Mouse (Mus musculus) macrophage (primary cell): ENCODE data around the gene Cdh22. TPM values are rescaled to one million over a fixed set of nuclear protein-coding genes. Genes with fewer than 3 reads are reported as not detected.

Experiments
- H3K27ac ChIP-seq: fragments of 350-480 bp; formaldehyde crosslinking; 2 replicates; pipeline ENCODE4 v1.9.0; 2021
- H3K36me3 ChIP-seq: fragments of 350-480 bp; formaldehyde crosslinking; 2 replicates; pipeline ENCODE4 v1.9.0; 2021; ENCODE audit errors: inconsistent target
- H3K4me3 ChIP-seq: fragments of 350-480 bp; formaldehyde crosslinking; 2 replicates; pipeline ENCODE4 v1.9.0; 2021; ENCODE audit errors: inconsistent target
- H3K79me2 ChIP-seq: fragments of 350-480 bp; formaldehyde crosslinking; 2 replicates; pipeline ENCODE4 v1.9.0; 2021; ENCODE audit errors: inconsistent target
- WGBS: methylation state at CpG from one replicate; pipeline ENCODE4 v1.1.7; 2026; ENCODE audit warnings: inconsistent platforms; ENCODE audit not compliant: missing documents; 5-methylcytosine and 5-hydroxymethylcytosine counted together
- polyA plus RNA-seq: library from polyadenylated mRNA; stranded (reverse); fragments of 250-400 nt; gene quantifications from 3 replicates; pipeline ENCODE4 v1.2.4, GENCODE M21; 2018; ENCODE audit warnings: inconsistent platforms

Cdh22 gene
- polyA plus RNA-seq, 1 experiment from 2014 or later: not detected

DNA sequence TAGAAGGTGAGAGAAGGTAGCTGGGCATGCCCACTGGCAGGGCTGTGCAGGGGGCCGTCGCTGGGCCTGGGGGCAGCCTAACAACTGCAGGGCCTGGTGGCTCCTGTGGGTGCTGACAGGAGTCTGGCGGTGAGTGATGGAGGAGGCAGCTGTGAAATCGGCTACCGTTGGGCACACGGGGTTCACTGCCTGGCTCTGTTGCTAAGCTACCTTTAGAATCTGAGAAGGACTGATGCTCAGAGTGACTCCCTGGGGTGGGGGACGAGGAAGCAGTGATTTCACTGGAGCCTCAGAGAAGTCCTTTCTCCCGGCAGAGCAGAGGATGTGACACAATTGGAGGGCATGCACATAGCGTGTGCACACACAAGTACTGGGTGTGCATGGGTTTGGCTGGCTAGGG, 57.7 kb downstream of the Cdh22 start:
- Histone ChIP-seq H3K27ac (no peak overlapping the region), H3K4me3 (no peak overlapping the region), H3K36me3 (no peaks in the 10 kb centered on the region), H3K79me2 (no peaks in the 10 kb centered on the region)
- 26% methylated on average over 9 of the region's 9 CpGs for WGBS

DNA sequence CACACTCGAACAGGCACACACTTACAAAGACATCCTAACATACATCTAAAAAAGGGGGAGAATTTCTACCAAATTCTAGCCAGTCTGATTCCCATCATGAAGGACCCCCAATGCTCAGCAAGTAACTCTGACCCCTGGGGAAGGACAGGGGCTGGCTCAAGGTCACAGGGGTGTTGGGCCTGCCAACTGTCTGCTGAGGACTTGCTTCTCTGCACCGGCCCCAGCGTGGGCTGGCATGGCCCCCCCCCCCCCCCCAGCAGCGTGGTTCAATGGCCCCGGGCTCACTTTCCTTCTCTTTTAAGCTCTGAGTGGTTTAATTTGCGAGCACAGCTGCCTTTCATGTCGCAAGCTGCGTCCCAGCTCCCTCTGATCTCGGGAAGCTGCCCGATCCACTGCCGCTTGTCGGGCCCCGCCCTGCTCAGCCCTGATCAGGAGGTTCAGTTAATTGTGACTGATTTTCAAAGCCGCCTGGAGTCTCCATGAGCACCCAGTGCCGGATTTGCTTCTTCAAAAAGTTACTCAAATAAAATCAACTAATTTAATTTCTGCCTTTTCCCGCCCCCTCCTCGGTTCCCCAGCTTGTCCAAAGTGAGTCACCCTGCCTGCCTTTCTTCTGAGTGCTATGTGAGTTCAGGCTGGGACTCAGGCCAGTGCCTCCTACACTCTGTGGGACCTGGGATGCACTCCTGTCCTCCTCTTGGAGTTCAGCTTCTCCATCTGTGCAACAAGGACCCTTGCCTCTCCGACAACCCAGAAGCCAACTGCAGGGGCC, 67.8 kb downstream of the Cdh22 start:
- Histone ChIP-seq H3K4me3 (no peak overlapping the region), H3K79me2 (no peaks in the 10 kb centered on the region), H3K27ac (no peak overlapping the region), H3K36me3 (no peaks in the 10 kb centered on the region)
- 13% methylated on average over 18 of the region's 18 CpGs for WGBS

DNA sequence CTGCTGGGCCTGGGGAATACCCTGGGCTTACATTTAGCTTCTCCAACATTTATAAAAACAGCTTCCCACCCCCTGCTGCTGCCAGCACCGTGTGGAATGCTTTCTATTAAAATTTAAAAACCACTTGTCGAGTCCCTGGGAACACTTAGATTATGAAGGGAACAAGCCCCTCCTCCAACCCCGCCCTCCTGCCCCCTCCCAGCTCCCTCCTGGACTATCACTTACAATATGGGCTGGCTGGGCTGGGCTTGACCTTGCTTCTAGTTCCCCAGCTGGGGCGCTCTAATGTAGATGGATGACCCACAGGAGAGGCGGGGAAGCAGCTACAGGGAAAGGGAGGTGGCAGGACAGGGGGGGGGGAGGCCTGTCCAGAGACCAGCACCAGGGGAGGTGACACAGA, 72.4 kb downstream of the Cdh22 start:
- 15% methylated on average over 5 of the region's 5 CpGs for WGBS
- Histone ChIP-seq H3K79me2 (no peaks in the 10 kb centered on the region), H3K4me3 (no peak overlapping the region), H3K36me3 (no peaks in the 10 kb centered on the region), H3K27ac (no peak overlapping the region)

DNA sequence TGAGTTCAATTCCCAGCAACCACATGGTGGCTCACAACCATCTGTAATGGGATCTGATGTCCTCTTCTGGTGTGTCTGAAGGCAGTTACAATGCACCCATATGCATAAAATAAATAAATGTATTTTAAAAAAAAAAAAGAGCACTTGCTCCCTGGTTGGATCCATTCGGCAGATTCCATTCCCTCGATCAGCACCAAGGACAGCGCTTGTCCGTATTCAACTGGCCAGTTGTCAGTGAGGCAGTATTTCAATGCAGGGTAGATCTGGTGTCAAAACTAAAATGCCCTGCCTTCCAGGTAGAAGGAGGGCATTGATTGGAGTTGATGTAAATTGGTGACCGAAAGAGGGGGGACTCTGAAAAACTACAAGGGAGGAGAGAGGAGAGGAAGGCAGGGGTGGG, 74.2 kb downstream of the Cdh22 start:
- H3K4me3 ChIP-seq: no peak overlapping the region
- H3K27ac ChIP-seq: no peak overlapping the region
- no peaks in the 10 kb centered on the region for H3K79me2 ChIP-seq
- 39% methylated on average over 5 of the region's 5 CpGs for WGBS
- H3K36me3 ChIP-seq: no peaks in the 10 kb centered on the region

- Histone ChIP-seq H3K36me3 (no peaks in the 10 kb centered on the region), H3K27ac (no peak overlapping the region), H3K4me3 (no peak overlapping the region), H3K79me2 (no peaks in the 10 kb centered on the region)
- 19% methylated on average over 14 of the region's 15 CpGs for WGBS
Observed at GRCm38 (mm10) chr2:165159055-165159688, 75.5 kb downstream of the Cdh22 start.

- 67% methylated on average over 4 of the region's 4 CpGs for WGBS
- Histone ChIP-seq H3K79me2 (no peaks in the 10 kb centered on the region), H3K36me3 (no peaks in the 10 kb centered on the region), H3K27ac (no peak overlapping the region), H3K4me3 (no peak overlapping the region)
Observed at GRCm38 (mm10) chr2:165158317-165158716, 76.3 kb downstream of the Cdh22 start.

DNA sequence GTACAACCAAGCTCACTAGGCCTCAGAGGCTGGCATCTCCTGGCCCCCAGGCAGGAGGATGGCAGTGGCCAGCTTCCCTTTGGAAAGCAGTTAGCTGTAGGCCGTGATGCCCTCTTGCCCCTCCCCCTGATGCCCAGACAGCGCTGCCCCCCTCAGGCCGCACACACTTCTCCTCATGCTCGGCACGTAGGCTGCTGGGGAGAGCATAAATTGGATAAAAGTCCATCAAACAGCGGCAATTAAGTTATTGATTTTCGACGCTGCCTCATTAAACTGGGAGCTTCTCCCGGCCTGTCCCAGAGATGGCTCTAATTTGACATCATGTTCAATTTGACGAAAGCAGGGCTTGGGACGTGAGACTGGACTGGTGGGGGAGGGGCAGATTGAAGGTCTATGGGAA, 76.8 kb downstream of the Cdh22 start:
- Histone ChIP-seq H3K4me3 (no peak overlapping the region), H3K36me3 (no peaks in the 10 kb centered on the region), H3K27ac (no peak overlapping the region), H3K79me2 (no peaks in the 10 kb centered on the region)
- WGBS: 83% methylated on average over 11 of the region's 11 CpGs

DNA sequence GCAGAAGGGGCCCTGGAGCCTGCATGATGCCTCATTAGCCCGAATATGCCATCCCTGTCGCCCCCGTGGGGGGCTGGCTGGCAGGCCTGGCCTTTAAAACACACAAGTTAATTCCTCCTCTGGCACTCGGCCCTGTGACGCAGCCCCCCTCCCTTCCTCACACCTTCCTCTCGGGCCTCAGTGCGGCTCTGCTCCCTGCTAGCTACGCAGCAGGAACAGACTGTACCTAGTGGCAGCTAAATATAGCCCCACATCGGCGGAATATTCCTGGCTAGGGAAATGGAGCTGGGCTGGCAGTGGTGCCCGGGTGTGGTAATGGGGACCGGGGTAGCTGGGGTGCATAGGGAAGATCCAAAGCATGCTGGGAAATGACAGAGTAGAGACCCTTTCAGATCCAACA, 81.6 kb downstream of the Cdh22 start:
- no peak overlapping the region for H3K27ac ChIP-seq
- 20% methylated on average over 12 of the region's 12 CpGs for WGBS
- no peak overlapping the region for H3K4me3 ChIP-seq
- H3K79me2 ChIP-seq: no peaks in the 10 kb centered on the region
- H3K36me3 ChIP-seq: no peaks in the 10 kb centered on the region

- Histone ChIP-seq H3K79me2 (no peaks in the 10 kb centered on the region), H3K27ac (no peak overlapping the region), H3K4me3 (no peak overlapping the region), H3K36me3 (no peaks in the 10 kb centered on the region)
- 63% methylated on average over 3 of the region's 3 CpGs for WGBS
Observed at GRCm38 (mm10) chr2:165149741-165150140, 84.9 kb downstream of the Cdh22 start.

DNA sequence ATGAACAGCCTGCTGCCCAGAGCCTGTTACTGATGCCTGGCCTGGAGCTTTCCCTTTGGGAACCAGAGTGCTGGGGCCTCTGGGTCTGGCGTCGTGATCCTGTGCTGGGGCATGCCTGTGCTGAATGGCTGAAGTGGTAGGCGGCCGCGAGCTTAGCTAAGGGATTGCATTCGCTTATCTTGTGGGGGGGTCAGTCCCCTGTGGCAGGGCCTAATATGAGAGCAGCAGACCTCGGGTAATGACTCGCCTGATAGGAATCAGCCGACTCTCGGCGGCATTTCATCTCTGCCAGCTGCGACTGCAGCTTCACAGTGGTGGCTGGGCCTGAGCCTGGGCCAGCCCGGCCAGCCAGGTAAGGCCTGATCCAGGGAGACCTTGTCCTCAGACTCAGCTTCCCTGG, 88.8 kb downstream of the Cdh22 start:
- Histone ChIP-seq H3K4me3 (no peak overlapping the region), H3K27ac (no peak overlapping the region), H3K79me2 (no peaks in the 10 kb centered on the region), H3K36me3 (no peaks in the 10 kb centered on the region)
- WGBS: 84% methylated on average over 13 of the region's 13 CpGs

GRCm38 (mm10) chr2:165143487-165143886, 91.2 kb downstream of the Cdh22 start:
- no peak overlapping the region for H3K27ac ChIP-seq
- H3K36me3 ChIP-seq: no peaks in the 10 kb centered on the region
- 84% methylated on average over 9 of the region's 14 CpGs for WGBS
- H3K79me2 ChIP-seq: no peaks in the 10 kb centered on the region
- H3K4me3 ChIP-seq: no peak overlapping the region

DNA sequence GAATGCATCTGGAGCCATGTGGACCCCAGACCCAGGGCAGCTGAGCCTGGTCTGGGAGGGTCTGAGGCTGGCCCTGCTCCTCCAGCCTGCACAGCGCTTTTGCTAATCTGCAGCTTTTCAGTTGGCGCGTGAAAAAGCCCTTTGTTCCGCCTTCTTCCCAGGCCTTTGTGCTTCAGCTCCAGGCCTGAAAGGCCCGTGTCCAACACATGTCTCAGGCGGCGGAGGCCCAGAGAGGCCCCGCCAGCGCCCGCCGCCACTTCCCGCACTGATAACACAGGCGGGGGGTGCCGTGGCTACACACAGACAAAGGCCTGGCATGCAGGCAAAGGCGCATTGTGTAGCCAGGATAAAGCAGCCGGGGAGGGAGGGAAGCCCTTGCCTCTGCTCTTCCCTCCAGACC, 98.6 kb downstream of the Cdh22 start:
- WGBS: 44% methylated on average over 16 of the region's 16 CpGs
- H3K36me3 ChIP-seq: no peaks in the 10 kb centered on the region
- no peak overlapping the region for H3K27ac ChIP-seq
- no peak overlapping the region for H3K4me3 ChIP-seq
- no peaks in the 10 kb centered on the region for H3K79me2 ChIP-seq

GRCm38 (mm10) chr2:165133566-165133965, 101.1 kb downstream of the Cdh22 start:
- 1% methylated on average over 14 of the region's 15 CpGs for WGBS
- H3K79me2 ChIP-seq: no peaks in the 10 kb centered on the region
- no peak overlapping the region for H3K4me3 ChIP-seq
- no peaks in the 10 kb centered on the region for H3K36me3 ChIP-seq
- H3K27ac ChIP-seq: no peak overlapping the region

DNA sequence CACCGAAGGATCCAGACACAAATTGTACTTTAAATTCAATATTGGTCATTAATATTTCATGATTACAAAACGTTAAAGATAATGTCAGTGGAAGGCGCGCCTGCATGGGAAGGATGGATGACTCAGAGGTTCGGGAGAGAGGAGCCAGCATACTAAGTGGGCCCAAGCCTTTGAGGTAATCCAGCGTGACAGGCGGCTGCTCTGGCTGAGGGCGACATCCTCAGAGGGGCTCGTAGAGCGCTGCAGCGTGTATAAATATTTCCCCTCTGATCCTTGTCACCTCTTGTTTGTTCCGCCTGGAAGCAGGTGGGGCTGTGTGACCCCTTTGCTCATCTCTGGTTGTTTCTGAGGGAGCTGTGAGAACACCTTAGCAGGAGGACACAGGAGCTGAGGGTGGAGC, 103.2 kb downstream of the Cdh22 start:
- Histone ChIP-seq H3K4me3 (no peak overlapping the region), H3K79me2 (no peaks in the 10 kb centered on the region), H3K36me3 (no peaks in the 10 kb centered on the region), H3K27ac (no peak overlapping the region)
- WGBS: 90% methylated on average over 12 of the region's 12 CpGs

DNA sequence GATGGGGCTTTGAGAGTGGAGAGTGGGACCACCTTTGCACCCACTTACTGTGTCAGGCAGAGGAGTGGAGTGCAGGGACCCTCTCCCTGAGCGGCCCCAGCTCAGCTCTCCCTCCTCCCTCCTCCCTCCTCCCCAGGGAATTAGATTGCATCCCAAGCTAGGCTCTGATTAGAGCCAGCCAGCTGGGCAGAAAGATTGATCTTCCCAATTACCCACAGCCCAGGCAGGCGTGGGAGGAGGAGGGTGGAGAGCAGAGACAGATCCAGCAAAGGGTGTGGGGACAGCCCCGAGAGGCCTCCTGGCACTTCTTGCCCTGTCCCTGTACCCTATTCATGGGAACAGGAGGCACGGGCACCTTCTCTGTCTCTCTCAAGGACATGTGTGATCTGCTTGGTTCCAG, 105.5 kb downstream of the Cdh22 start:
- no peak overlapping the region for H3K4me3 ChIP-seq
- H3K36me3 ChIP-seq: no peaks in the 10 kb centered on the region
- 90% methylated on average over 4 of the region's 4 CpGs for WGBS
- H3K27ac ChIP-seq: no peak overlapping the region
- H3K79me2 ChIP-seq: no peaks in the 10 kb centered on the region
